Mouse (Mus musculus): Measurements from ENCODE around the gene Aldoart2.
"Not testable (repeated sequence)": the region's sequence is repeated elsewhere in the genome, so short reads cannot be mapped to it uniquely, and the experiment has no call there.

Gene Aldoart2

GRCm38 (mm10) chr12:55565206-55565605, at the start of gene Aldoart2:
Aldoart2 (plus strand) TSS chr12:55565239.
- no peak for DNase-seq (ENCODE audit: low spot score in 2 of 2)

- no peak for DNase-seq (ENCODE audit: low spot score in 2 of 2)
Measured at GRCm38 (mm10) chr12:55518061-55518738, 46.8 kb upstream of the Aldoart2 start.

GRCm38 (mm10) chr12:55526983-55527752, 37.9 kb upstream of the Aldoart2 start:
- no peak for DNase-seq (ENCODE audit: low spot score in 2 of 2)

GRCm38 (mm10) chr12:55536537-55537135, 28.4 kb upstream of the Aldoart2 start:
- no peak for DNase-seq (ENCODE audit: low spot score in 2 of 2)

GRCm38 (mm10) chr12:55537742-55538141, 27.3 kb upstream of the Aldoart2 start:
- DNase-seq (ENCODE audit: low spot score in 2 of 2) = no peak

- no peak for DNase-seq (ENCODE audit: low spot score in 2 of 2)
Measured at GRCm38 (mm10) chr12:55538328-55538971, 26.6 kb upstream of the Aldoart2 start.

GRCm38 (mm10) chr12:55539157-55539556, 25.9 kb upstream of the Aldoart2 start:
- DNase-seq (ENCODE audit: low spot score in 2 of 2) = no peak

- not testable (repeated sequence) for DNase-seq (ENCODE audit: low spot score in 2 of 2)
Measured at GRCm38 (mm10) chr12:55554901-55555300, 10.1 kb upstream of the Aldoart2 start.

GRCm38 (mm10) chr12:55557866-55558265, 7.2 kb upstream of the Aldoart2 start:
- no peak for DNase-seq (ENCODE audit: low spot score in 2 of 2)

GRCm38 (mm10) chr12:55559184-55559855, 5.7 kb upstream of the Aldoart2 start:
- DNase-seq (ENCODE audit: low spot score in 2 of 2) = no peak

GRCm38 (mm10) chr12:55560025-55560690, 4.9 kb upstream of the Aldoart2 start:
- no peak for DNase-seq (ENCODE audit: low spot score in 2 of 2)

GRCm38 (mm10) chr12:55563742-55564141, 1.3 kb upstream of the Aldoart2 start:
- no peak for DNase-seq (ENCODE audit: low spot score in 2 of 2)

GRCm38 (mm10) chr12:55564187-55564963, 664 bp upstream of the Aldoart2 start:
- DNase-seq (ENCODE audit: low spot score in 2 of 2) = no peak

GRCm38 (mm10) chr12:55565867-55566266, 828 bp downstream of the Aldoart2 start:
- DNase-seq (ENCODE audit: low spot score in 2 of 2) = no peak

GRCm38 (mm10) chr12:55566837-55567236, 1.8 kb downstream of the Aldoart2 start:
- no peak for DNase-seq (ENCODE audit: low spot score in 2 of 2)

- DNase-seq (ENCODE audit: low spot score in 2 of 2) = no peak
Measured at GRCm38 (mm10) chr12:55568466-55568865, 3.4 kb downstream of the Aldoart2 start.

GRCm38 (mm10) chr12:55569676-55570075, 4.6 kb downstream of the Aldoart2 start:
- no peak for DNase-seq (ENCODE audit: low spot score in 2 of 2)

- DNase-seq (ENCODE audit: low spot score in 2 of 2) = no peak
Measured at GRCm38 (mm10) chr12:55570646-55571045, 5.6 kb downstream of the Aldoart2 start.

- no peak for DNase-seq (ENCODE audit: low spot score in 2 of 2)
Measured at GRCm38 (mm10) chr12:55571181-55571580, 6.1 kb downstream of the Aldoart2 start.

- DNase-seq (ENCODE audit: low spot score in 2 of 2) = no peak
Measured at GRCm38 (mm10) chr12:55571661-55572060, 6.6 kb downstream of the Aldoart2 start.

All from spleen, postnatal 36 days (tissue).